Mouse (Mus musculus) G1E (cell line): ENCODE measurements around the gene Hivep3.

Experiments
- CTCF ChIP-seq: IDR thresholded peaks from 2 replicates; pipeline ENCODE4 v1.5.1; 2012; ENCODE audit warnings: low read depth, low read length, inconsistent platforms, mixed read lengths
- GATA1 ChIP-seq: IDR thresholded peaks from 2 replicates; pipeline ENCODE4 v1.6.1; 2012; ENCODE audit warnings: borderline replicate concordance, low read length, inconsistent platforms, mixed read lengths
- GATA2 ChIP-seq: IDR thresholded peaks from 2 replicates; pipeline ENCODE4 v1.6.1; 2012; ENCODE audit warnings: low read depth, low read length, inconsistent platforms, borderline replicate concordance
- TAL1 ChIP-seq: conservative IDR thresholded peaks from 2 replicates; pipeline ENCODE4 v1.6.1; 2012; ENCODE audit warnings: low read depth, low read length, inconsistent platforms, mixed read lengths

DNA sequence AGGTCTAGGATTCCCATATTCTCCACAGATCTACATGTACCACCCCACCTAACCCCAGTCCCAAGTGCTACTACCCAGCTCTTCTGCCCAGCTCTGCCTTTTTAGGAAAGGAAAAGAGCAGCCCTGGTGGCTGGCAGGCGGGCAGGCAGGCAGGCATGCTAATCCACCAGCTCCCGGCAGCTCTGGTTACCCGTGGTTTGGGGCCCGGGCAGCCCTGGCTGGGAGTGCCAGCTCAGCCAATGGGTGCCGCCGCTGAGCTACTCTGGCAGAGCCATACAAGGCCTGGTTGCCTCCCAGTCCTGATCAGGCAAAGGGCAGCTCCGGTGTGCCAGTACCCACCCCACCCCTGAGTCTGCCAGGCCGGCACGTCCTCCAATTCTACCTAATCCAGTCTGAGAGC, 409.3 kb downstream of the Hivep3 start:
- TF ChIP-seq CTCF (no peak), GATA2 (no peak), GATA1 (no peak), TAL1 (no peak)
